In the genomic region with DNA sequence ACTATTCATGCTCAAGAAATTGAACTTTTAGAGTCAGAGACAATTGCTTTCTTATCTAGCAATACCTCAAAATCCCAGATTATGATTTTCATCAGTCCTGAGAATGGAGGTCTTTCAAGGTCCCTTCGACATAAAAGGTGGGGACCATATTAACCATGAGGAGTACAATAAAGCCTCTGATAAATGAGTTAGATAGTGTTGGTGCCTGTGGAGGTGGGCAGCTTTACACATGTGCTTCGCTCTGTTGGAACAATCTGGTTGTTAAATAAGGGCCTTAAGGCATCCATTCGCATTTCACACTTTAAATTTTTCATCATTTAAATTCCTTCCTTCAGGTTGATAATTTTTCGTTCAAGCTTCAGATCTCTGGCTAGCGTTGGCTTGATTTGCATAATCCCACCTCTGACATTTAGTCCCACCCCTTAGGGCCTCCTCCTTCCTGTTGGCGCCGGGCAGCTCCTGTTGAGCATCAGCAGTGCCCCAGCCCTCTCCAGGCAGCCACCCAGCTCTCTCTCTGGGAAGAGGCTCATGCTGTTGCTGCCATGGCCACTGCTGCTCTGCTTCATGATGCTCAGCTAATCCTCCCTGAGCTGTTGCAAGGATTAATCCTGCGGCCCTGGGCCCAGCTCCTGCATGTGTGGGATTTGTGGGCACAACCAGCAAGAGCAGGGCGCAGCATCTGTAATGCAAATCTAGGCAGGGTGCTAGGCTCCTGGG, we compare ENCODE assay signal across 10 mouse cellular contexts. TPM values are rescaled to one million over a fixed set of nuclear protein-coding genes. Genes with fewer than 3 reads are reported as not detected.
DNase-seq lines count a peak whose midpoint lies in the region; ATAC-seq and TF ChIP-seq lines count a peak whose summit lies in the region.
"Had no signal": no experiment of that assay in that cellular context is flagged by ENCODE, and none has a peak within 500 bp of the region (broad histone marks: within the 10 kb centered on the region; RNA-seq: fewer than 3 reads in every experiment).

No protein-coding gene starts in this region.

- ATAC-seq in erythroblast, adult 5-6 weeks (replicated peaks; ENCODE audit: low FRiP score, poor library complexity, severe bottlenecking) = no peak

- H3K9me3 ChIP-seq in forebrain, embryonic 10.5 days = no peaks in the 10 kb centered on the region
- H3K9me3 ChIP-seq: heart, embryonic 13.5 days had no signal

- TF ChIP-seq POLR2A in kidney, adult 2 months (IDR thresholded peaks at IDR 0.05; ENCODE audit: low read depth, low read length) = no peak

- TF ChIP-seq CTCF in kidney, adult 2 months (conservative IDR thresholded peaks at IDR 0.05; ENCODE audit: insufficient read depth, insufficient read length, low read depth, low read length) = no peak

- 0 out of 2 replicates have a peak overlapping the region, but pooled peaks have one; percentile 32 for H3K27ac ChIP-seq in forebrain, embryonic 10.5 days
- no peak overlapping the region for H3K27ac ChIP-seq in kidney, adult 2 months (ENCODE audit: insufficient read depth, low read depth, low read length)
- H3K27ac ChIP-seq: heart, embryonic 13.5 days had no signal

- peaks cover 23% of the 10 kb centered on the region for H3K4me1 ChIP-seq in forebrain, embryonic 10.5 days
- H3K4me1 ChIP-seq in kidney, adult 2 months (ENCODE audit: control insufficient read depth, insufficient read depth, low read length) = no peaks in the 10 kb centered on the region
- H3K4me1 ChIP-seq: heart, embryonic 13.5 days had no signal

- H3K36me3 ChIP-seq in forebrain, embryonic 10.5 days (replicated peaks) = no peaks in the 10 kb centered on the region
- H3K36me3 ChIP-seq in kidney, adult 2 months (ENCODE audit: control insufficient read depth, insufficient read depth, low read length) = no peaks in the 10 kb centered on the region
- H3K36me3 ChIP-seq: heart, embryonic 13.5 days had no signal

- WGBS in forebrain, embryonic 10.5 days = 13% methylated on average over 9 of the region's 9 CpGs
- 23% methylated on average over 9 of the region's 9 CpGs for WGBS in kidney, adult 2 months

- H3K4me3 ChIP-seq in forebrain, embryonic 10.5 days = peak overlapping the region; percentile 4
- no peak overlapping the region for H3K4me3 ChIP-seq in kidney, adult 2 months (ENCODE audit: insufficient read depth, low read depth, low read length)
- H3K4me3 ChIP-seq: heart, embryonic 13.5 days had no signal

- no peaks in the 10 kb centered on the region for H3K27me3 ChIP-seq in forebrain, embryonic 10.5 days (ENCODE audit: poor library complexity, severe bottlenecking)
- no peaks in the 10 kb centered on the region for H3K27me3 ChIP-seq in kidney, adult 2 months (replicated peaks; ENCODE audit: control insufficient read depth, insufficient read depth, low read length)

- peak; percentile 42 to 48 for DNase-seq in right cerebral cortex, postnatal 10 days (ENCODE audit: low spot score in 2 of 2)
- DNase-seq in right cerebral cortex, adult 18-20 months = no peak
- DNase-seq in forebrain, embryonic 10.5 days (ENCODE audit: extremely low spot score, low spot score) = peak; percentile 26
- peak; percentile 63 for DNase-seq in layer of hippocampus, adult 9-11 months
- DNase-seq in retina, embryonic 14.5 days (ENCODE audit: low spot score) = peak; percentile 51
- no peak for DNase-seq in kidney, adult 2 months
- DNase-seq in cerebellum, adult 9-10 months = no peak
- DNase-seq: cerebellum, postnatal 36 days had no signal

RNA-seq across cellular contexts. Expression of gene Iqsec3, which starts 25.5 kb away (rescaled TPM):
- 0.09 and 0.20 TPM in 2 replicates for polyA plus RNA-seq in forebrain, embryonic 10.5 days (2016; fragmentation: Nextera tagmentation; extraction: Ambion mirVana)
- 0.58 TPM in 1 of 2 replicates, not detected in the other for total RNA-seq in erythroblast, adult 5-6 weeks (2015; ENCODE audit: low replicate concordance)
- 0.14 TPM in 1 of 2 replicates, not detected in the other for total RNA-seq in erythroblast, adult 5-6 weeks (2017; ENCODE audit: low replicate concordance)
- 0.11 and 0.20 TPM in 2 replicates for polyA plus RNA-seq in kidney, adult 2 months (2012; rRNA removed)
- polyA plus RNA-seq: heart, embryonic 13.5 days had no signal

Comparison
In these comparisons a context has a peak if more than half of its experiments do, and no peak if none do; other contexts are left out.
1. DNase-seq: peak in right cerebral cortex, postnatal 10 days (2 of 2), forebrain, embryonic 10.5 days (single experiment), layer of hippocampus, adult 9-11 months (single experiment) and retina, embryonic 14.5 days (single experiment); none in right cerebral cortex, adult 18-20 months (single experiment), kidney, adult 2 months (single experiment) and cerebellum, adult 9-10 months (single experiment).